Mouse (Mus musculus) liver, embryonic 14.5 days (tissue): ENCODE measurements at regions not wholly inside any gene's neighbourhood (a gene's known extent, or its start where the extent isn't known, plus 50 kb on each side); places are given as distances from the start of the nearest gene placed in this dataset.
A peak's percentile ranks its signal among the peaks of the same experiment; 100 is the strongest.

Experiments
- ATAC-seq: fragments of 200-750 bp; cut with Nextera tagmentation; 2 replicates; pipeline ENCODE4 v1.8.0; 2017; ENCODE audit warnings: moderate number of reproducible peaks, mild to moderate bottlenecking, moderate library complexity; ENCODE audit not compliant: insufficient read depth
- DNase-seq, 3 experiments: peaks; one replicate each; pipeline ENCODE4 v3.0.0-alpha.2; 2012 to 2013; ENCODE audit warnings: low read depth in 3 of 3, low spot score in 3 of 3
- H3K27ac ChIP-seq: fragments of 300-500 bp; sonication (generic); 2 replicates; pipeline ENCODE4 v1.5.1; 2014; ENCODE audit warnings: moderate library complexity, mild to moderate bottlenecking, control low read depth, inconsistent platforms
- H3K27me3 ChIP-seq: fragments of 300-500 bp; sonication (generic); 2 replicates; pipeline ENCODE4 v1.6.1; 2014; ENCODE audit warnings: mild to moderate bottlenecking, low read length, moderate library complexity; ENCODE audit not compliant: control insufficient read depth, insufficient read depth
- H3K36me3 ChIP-seq: fragments of 300-500 bp; sonication (generic); replicated peaks from 2 replicates; pipeline ENCODE4 v1.6.1; 2014; ENCODE audit warnings: low read depth; ENCODE audit not compliant: control insufficient read depth, insufficient read depth
- H3K4me1 ChIP-seq, 2 experiments: fragments of 200-500 bp in 1 of 2; fragments of 300-500 bp in 1 of 2; sonication (generic) in 1 of 2; replicated peaks; 2 replicates each; pipeline ENCODE4 v1.6.1; 2012 to 2014; ENCODE audit warnings: antibody characterized with exemption in 1 of 2, inconsistent platforms in 1 of 2, low read length in 1 of 2; ENCODE audit not compliant: control insufficient read depth in 2 of 2, insufficient read depth in 2 of 2
- H3K4me2 ChIP-seq: fragments of 300-500 bp; sonication (generic); 2 replicates; pipeline ENCODE4 v1.6.1; 2014; ENCODE audit warnings: low read depth, mild to moderate bottlenecking, control low read depth, moderate library complexity
- H3K4me3 ChIP-seq, 2 experiments: fragments of 200-500 bp in 1 of 2; fragments of 300-500 bp in 1 of 2; sonication (generic) in 1 of 2; 2 replicates each; pipeline ENCODE4 v1.5.1; 2012 to 2014; ENCODE audit warnings: low read depth in 2 of 2, low read length in 2 of 2, mild to moderate bottlenecking in 2 of 2, control low read depth in 1 of 2, inconsistent platforms in 1 of 2, moderate library complexity in 1 of 2; ENCODE audit not compliant: insufficient read depth in 1 of 2
- H3K9ac ChIP-seq: fragments of 300-500 bp; sonication (generic); replicated peaks from 2 replicates; pipeline ENCODE4 v1.6.1; 2014; ENCODE audit warnings: mild to moderate bottlenecking, control low read depth, moderate library complexity
- H3K9me3 ChIP-seq: fragments of 300-500 bp; sonication (generic); 2 replicates; pipeline ENCODE4 v1.6.1; 2016; ENCODE audit warnings: low read length, mixed read lengths; ENCODE audit not compliant: control insufficient read depth
- CTCF ChIP-seq: IDR thresholded peaks from 2 replicates; pipeline ENCODE4 v1.5.1; 2016; ENCODE audit warnings: antibody characterized with exemption, low read depth, control low read depth
- EP300 ChIP-seq: IDR thresholded peaks from 2 replicates; pipeline ENCODE4 v1.6.1; 2016; ENCODE audit warnings: antibody characterized with exemption, low read depth
- WGBS: fragments of 180-500 bp; shearing (Covaris S2); extraction: QIAGEN DNeasy Blood & Tissue Kit; methylation state at CpG from one replicate; pipeline ENCODE4 v1.1.7; 2014; ENCODE audit not compliant: insufficient replicate concordance; 5-methylcytosine and 5-hydroxymethylcytosine counted together

DNA sequence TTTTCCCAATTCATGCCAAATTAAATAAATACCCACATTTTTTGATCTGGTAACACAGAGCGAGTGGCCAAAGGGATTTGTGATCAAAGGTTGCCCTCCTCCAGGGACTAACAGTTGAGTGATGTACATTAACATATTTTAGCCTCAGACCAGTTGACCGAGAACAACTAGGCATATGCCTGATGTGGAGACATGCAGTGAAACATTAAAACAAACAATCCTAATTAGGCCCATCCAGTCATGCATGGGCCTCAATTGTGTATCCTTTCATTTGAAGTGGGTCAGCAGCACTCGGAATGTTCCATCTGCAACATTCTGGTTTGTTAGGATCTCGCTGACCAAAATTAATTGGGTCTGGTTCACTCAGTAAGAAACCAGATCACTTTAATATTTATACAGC, 199.4 kb upstream of the Pik3r1 start:
- Histone ChIP-seq H3K9me3 (no peaks in the 10 kb centered on the region), H3K4me3 (no peak overlapping the region), H3K4me2 (no peak overlapping the region), H3K4me1 (no peaks in the 10 kb centered on the region; a peak in 1 of 4 replicates), H3K27ac (no peak overlapping the region), H3K9ac (no peak overlapping the region), H3K27me3 (no peaks in the 10 kb centered on the region), H3K36me3 (no peaks in the 10 kb centered on the region)
- ATAC-seq (no peak), DNase-seq (no peak)
- TF ChIP-seq CTCF (no peak), EP300 (no peak)
- WGBS: 73% methylated on average over 4 of the region's 4 CpGs

DNA sequence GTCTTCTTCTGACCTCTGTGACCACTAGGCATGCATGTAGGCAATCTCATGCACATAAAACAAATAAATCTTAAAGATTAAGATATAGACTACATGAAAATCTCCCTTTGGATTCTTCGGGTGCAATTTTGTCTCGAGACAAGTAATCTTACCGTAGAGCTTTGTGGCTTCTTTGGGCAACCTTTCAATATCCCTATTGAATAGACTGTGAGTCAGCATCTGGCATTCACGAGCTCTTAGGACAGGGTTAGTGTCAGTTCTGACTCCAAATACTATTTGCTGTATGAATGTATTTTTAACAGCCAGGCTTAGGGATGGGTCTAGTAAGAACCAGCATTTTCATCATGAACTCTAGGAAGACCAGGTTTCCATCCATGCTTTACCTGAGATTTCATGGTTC, 208.7 kb upstream of the Pik3r1 start:
- no peak overlapping the region for H3K4me3 ChIP-seq
- no peaks in the 10 kb centered on the region for H3K4me1 ChIP-seq
- ATAC-seq: no peak
- H3K9me3 ChIP-seq: no peaks in the 10 kb centered on the region
- 70% methylated on average over 4 of the region's 4 CpGs for WGBS
- TF ChIP-seq EP300: no peak
- no peak overlapping the region for H3K9ac ChIP-seq
- no peak for DNase-seq
- H3K36me3 ChIP-seq: no peaks in the 10 kb centered on the region
- H3K27ac ChIP-seq: no peak overlapping the region
- H3K27me3 ChIP-seq: no peaks in the 10 kb centered on the region
- no peak overlapping the region for H3K4me2 ChIP-seq

DNA sequence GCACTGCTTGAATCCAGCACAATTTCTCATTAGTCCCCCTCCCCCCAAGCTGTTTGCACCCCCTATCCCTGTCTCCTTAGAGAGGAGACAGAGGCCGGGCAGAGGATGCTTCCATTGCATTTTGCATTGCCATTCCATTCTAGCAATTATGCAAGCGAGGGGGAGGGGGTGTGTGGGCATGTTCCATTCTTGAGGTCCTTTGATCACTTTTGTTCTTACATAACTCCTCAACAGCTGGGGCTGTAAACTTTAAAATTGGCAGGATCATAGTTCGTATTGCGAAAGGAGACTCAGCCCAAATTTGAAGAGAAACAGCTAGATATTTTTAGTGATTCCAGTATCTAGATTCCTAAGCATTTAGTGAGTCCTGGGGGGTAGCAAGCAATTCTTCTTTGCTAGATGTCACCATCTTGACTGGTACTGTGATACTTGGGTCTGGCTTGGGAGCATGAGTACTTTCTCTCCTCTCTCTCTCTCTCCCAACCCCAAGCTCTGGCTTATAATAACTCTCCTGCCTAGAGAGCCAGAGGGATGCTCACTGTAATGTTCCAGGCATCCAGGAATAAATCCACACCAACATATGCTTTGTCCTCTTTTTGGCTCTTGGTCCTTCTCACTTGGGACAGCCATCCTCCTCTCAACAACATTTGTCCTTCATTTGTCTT, 212.3 kb upstream of the Pik3r1 start:
- no peak overlapping the region for H3K9ac ChIP-seq
- no peak overlapping the region for H3K4me2 ChIP-seq
- no peaks in the 10 kb centered on the region for H3K36me3 ChIP-seq
- no peaks in the 10 kb centered on the region for H3K27me3 ChIP-seq
- DNase-seq: peak in 1 of 3 experiments; percentile 11
- no peaks in the 10 kb centered on the region for H3K9me3 ChIP-seq
- ATAC-seq: no peak
- no peaks in the 10 kb centered on the region for H3K4me1 ChIP-seq
- TF ChIP-seq EP300: no peak
- TF ChIP-seq CTCF: no peak
- 54% methylated on average over 4 of the region's 4 CpGs for WGBS
- no peak overlapping the region for H3K4me3 ChIP-seq
- no peak overlapping the region for H3K27ac ChIP-seq

DNA sequence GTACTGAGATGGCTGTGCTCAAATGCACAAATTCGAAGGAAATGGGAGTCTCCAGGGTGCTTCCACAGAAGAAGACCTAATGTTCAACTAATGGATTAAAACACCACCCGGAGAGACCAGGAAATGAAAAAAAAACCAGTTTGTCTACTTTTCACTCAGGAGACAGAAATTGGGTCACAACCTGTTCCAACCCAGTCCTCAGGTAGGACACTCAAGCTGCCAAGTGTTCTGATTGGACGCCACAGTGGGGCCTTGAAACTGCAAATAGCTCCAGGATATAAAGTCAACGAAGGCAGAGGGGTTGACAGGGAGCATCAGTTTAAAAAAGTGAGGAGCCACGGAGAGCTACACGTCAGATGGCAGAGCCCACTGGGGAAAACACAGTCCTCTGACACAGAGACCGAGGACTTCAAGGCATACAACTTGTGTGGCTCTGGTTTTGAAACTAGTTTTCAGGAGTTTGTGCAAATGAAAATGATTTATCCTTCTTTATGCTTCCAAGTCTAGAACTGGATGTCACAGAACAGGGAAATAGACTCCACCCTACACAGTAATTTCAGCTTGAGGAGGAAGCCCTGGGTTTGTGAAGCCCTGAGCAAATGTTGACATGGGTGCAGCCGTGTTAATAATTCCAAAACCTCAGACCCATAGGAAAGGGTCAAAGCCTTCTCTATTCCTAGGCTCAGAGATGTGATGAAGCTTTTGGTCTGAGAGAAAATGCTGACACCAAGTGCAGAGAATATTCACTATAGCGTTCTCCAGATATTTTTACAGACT, 220.8 kb upstream of the Pik3r1 start:
- H3K27me3 ChIP-seq: no peaks in the 10 kb centered on the region
- ATAC-seq (no peak), DNase-seq (no peak)
- H3K27ac ChIP-seq: no peak overlapping the region
- no peak overlapping the region for H3K4me3 ChIP-seq
- H3K9ac ChIP-seq: no peak overlapping the region
- 54% methylated on average over 9 of the region's 9 CpGs for WGBS
- no peaks in the 10 kb centered on the region for H3K36me3 ChIP-seq
- H3K4me1 ChIP-seq: no peaks in the 10 kb centered on the region
- H3K4me2 ChIP-seq: no peak overlapping the region
- TF ChIP-seq CTCF: no peak
- no peak for TF ChIP-seq EP300
- no peaks in the 10 kb centered on the region for H3K9me3 ChIP-seq

- no peak for TF ChIP-seq CTCF
- no peak for TF ChIP-seq EP300
- Histone ChIP-seq H3K9me3 (no peaks in the 10 kb centered on the region), H3K4me2 (no peak overlapping the region), H3K36me3 (no peaks in the 10 kb centered on the region), H3K27me3 (no peaks in the 10 kb centered on the region), H3K4me3 (no peak overlapping the region), H3K9ac (no peak overlapping the region), H3K27ac (no peak overlapping the region), H3K4me1 (no peaks in the 10 kb centered on the region)
- ATAC-seq: no peak
- DNase-seq: no peak
- 52% methylated on average over 1 of the region's 1 CpGs for WGBS
These were observed 223.7 kb upstream of the Pik3r1 start for GRCm38 (mm10) chr13:101991729-101992128.
